Mouse (Mus musculus) leukemia stem cell, adult 10-12 weeks (primary cell): ENCODE data around the gene Gas2l3. TPM values are rescaled to one million over a fixed set of nuclear protein-coding genes. Genes with fewer than 3 reads are reported as not detected.

Source experiments
- polyA plus RNA-seq: library from polyadenylated mRNA; stranded (reverse); fragments of >175 nt; gene quantifications from 2 replicates; pipeline ENCODE4 v1.2.3, GENCODE M21; 2012; ENCODE audit warnings: low replicate concordance

The Gas2l3 gene
- polyA plus RNA-seq: 0.16 and 0.77 TPM in 2 replicates

GRCm38 (mm10) chr10:89443623-89444151 lies at the start of gene Gas2l3:
Gas2l3 (minus strand) TSS chr10:89443967.

Other genes with a start within 250 kb of the Gas2l3 start
- not detected in 2 replicates for gene Ano4, start 99.2 kb downstream of the Gas2l3 start, polyA plus RNA-seq
- not detected in 2 replicates for gene Nr1h4, start 89.6 kb upstream of the Gas2l3 start, polyA plus RNA-seq
- gene Slc17a8, start 177.3 kb upstream of the Gas2l3 start, polyA plus RNA-seq: not detected in 2 replicates
- gene Scyl2, start 242.3 kb upstream of the Gas2l3 start, polyA plus RNA-seq: 5.0 and 19.9 TPM in 2 replicates